Mouse (Mus musculus): ENCODE results near the gene 4921504E06Rik.

DNA sequence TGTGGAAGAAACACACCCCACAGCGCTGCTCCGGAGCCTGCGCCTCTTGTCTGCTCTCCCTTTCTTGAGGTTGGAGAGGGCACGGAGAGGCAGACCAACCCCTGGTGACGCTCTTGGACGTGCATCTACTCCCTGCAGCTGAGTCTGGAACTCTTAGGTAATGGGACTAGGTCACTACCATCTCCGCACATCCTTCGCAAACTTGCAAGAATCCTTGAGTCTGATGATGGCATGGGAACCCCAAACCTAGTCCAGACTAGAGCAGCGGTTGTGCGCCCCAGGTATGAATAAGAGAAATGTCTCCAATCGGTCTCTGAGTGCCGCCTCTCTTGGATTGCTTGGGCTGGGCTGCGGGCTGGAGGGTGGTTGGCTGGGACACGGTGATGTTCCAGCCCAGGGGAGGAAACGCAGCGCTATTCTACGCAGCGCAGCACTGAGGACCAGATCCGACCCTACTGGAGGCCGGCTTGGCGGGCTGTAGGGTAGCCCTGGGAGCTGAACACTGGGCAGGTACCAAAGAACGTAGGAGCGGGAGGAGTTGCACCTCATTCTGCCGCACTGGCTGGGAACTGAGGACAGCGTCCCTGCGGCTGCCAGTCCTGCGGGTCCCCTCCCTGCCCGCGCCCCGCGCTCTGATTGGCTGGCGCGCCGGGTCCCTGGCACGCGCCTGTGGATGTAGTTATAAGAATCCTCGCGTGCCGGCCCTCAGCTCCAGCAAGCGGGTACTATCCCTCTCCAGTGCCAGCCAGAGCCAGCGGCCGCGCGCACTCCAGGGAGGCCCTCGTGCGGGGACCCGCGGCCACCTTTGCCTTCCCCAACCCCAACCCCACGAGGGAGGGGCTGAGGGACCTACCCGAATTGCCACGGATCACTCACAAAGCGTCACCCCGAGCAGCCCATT, 108.5 kb downstream of the 4921504E06Rik start, which contains the start of gene Ptf1a:
- TF ChIP-seq CTCF (IDR thresholded peaks at IDR 0.05; ENCODE audit: low read depth, low read length) (no peak), POLR2A (IDR thresholded peaks at IDR 0.05; ENCODE audit: borderline replicate concordance, low read depth, low read length) (no peak)
